Mouse (Mus musculus): Measurements from ENCODE around the gene Gm4064. TPM values are rescaled to one million over a fixed set of nuclear protein-coding genes. Genes with fewer than 3 reads are reported as not detected.

Gm4064 gene
- not detected for polyA plus RNA-seq (2017; shearing (Covaris generic))

DNA sequence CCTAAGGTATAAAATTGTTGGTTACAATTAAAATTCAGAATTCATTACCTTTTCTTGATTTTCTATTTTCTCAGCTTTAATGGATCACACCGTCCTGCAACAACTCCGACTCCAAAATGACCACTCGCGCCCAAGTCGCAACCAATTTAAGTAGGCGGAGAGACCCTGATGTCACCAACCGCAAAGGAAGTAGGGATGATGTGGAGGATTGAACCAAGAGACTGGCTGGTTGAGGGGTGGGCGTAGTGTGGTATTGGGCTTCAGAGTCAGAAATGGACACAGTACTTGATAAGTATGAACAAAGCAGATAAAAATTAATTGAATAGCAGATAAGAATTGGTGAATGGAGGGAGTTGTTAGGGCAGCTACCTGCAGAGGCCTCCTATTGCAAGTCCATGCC lies at the start of gene Gm4064:
Gene Gm4064 (minus strand): TSS at position 101 of the 400 bp plus-strand sequence.

DNA sequence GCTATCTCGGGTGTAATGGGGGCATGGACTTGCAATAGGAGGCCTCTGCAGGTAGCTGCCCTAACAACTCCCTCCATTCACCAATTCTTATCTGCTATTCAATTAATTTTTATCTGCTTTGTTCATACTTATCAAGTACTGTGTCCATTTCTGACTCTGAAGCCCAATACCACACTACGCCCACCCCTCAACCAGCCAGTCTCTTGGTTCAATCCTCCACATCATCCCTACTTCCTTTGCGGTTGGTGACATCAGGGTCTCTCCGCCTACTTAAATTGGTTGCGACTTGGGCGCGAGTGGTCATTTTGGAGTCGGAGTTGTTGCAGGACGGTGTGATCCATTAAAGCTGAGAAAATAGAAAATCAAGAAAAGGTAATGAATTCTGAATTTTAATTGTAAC lies 34.4 kb upstream of the Gm4064 start, which contains the start of the genes Rbmy and Gm10256:
Gene Rbmy (plus strand): TSS at position 301 of the 400 bp plus-strand sequence.
Gene Gm10256 (plus strand): TSS at position 320 of the 400 bp plus-strand sequence.

Other genes with a start within 250 kb of the Gm4064 start
- not detected for gene H2al2c, start 197.1 kb downstream of the Gm4064 start, polyA plus RNA-seq (2017; shearing (Covaris generic))
- not detected for gene Sry, start 132.5 kb downstream of the Gm4064 start, polyA plus RNA-seq (2017; shearing (Covaris generic))
- not detected for gene H2al2b, start 75.5 kb downstream of the Gm4064 start, polyA plus RNA-seq (2017; shearing (Covaris generic))
- not detected for gene Rbmy, start 34.5 kb upstream of the Gm4064 start, polyA plus RNA-seq (2017; shearing (Covaris generic))
- not detected for gene Gm10256, start 34.5 kb upstream of the Gm4064 start, polyA plus RNA-seq (2017; shearing (Covaris generic))
- gene Gm10352, start 104.8 kb upstream of the Gm4064 start, polyA plus RNA-seq (2017; shearing (Covaris generic)), result not detected
- gene Gm29289, start 136.4 kb upstream of the Gm4064 start, polyA plus RNA-seq (2017; shearing (Covaris generic)), result not detected

Data from CD4-positive, CD25-positive, alpha-beta regulatory T cell (primary cell).